Mouse (Mus musculus) gastrocnemius, adult 2 months (tissue): ENCODE measurements at regions not wholly inside any gene's neighbourhood (a gene's known extent, or its start where the extent isn't known, plus 50 kb on each side); places are given as distances from the start of the nearest gene placed in this dataset.
A peak's percentile ranks its signal among the peaks of the same experiment; 100 is the strongest.

Experiments
- DNase-seq: peaks from one replicate; pipeline ENCODE4 v3.0.0; 2022
- H3K27ac ChIP-seq: fragments of 200-600 bp; 2 replicates; pipeline ENCODE4 v1.8.1; 2022; ENCODE audit warnings: mild to moderate bottlenecking
- H3K4me3 ChIP-seq: fragments of 200-600 bp; 2 replicates; pipeline ENCODE4 v1.8.1; 2022; ENCODE audit warnings: mild to moderate bottlenecking, moderate library complexity
- CTCF ChIP-seq: fragments of 200-600 bp; IDR thresholded peaks from 2 replicates; pipeline ENCODE4 v1.8.1; 2022; ENCODE audit warnings: antibody characterized with exemption, mild to moderate bottlenecking, moderate library complexity
- intact Hi-C: fragments of 180-260 bp; cut with DNase I; formaldehyde crosslinking; loops from one replicate; pipeline ENCODE4 v1.15.1; 2025

DNA sequence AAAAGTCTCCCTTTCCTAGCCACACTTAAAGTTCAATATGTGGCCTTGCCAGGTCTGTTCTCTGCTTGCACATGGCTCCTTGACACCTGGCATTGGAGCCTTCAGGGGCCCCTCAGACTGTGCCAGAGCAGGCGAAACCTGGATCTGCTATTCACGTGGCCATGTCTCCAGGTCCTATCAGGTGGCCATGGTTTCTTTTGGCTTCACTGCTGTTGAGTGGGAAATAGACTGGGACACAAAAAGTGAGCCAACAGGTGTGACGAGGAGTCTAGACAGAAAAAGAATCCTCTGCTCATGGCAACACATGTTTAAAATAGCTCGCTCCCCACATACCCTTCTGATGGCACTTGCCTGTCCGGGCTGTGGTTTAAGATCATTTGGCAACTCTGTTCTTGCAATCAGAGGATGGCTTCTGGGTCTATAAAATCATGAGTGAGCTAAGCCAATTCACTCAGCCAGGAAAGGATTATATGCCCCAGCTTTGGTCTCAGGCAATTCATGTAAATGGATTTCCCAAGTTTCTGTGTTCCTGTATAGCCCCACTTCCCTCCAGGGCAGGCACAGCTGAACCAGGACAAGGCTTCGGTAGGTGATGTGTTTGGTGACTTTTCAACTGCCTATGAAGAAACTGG, 309.0 kb upstream of the Slc30a5 start:
- peak; percentile 69 for DNase-seq
- Histone ChIP-seq H3K4me3 (no peak overlapping the region), H3K27ac (peak overlapping the region; percentile 69)
- no peak for TF ChIP-seq CTCF
- intact Hi-C loops = loop anchor here (10.0 kb wide), 1 partner anchor 173 kb away; no protein-coding TSS in a partner anchor

DNA sequence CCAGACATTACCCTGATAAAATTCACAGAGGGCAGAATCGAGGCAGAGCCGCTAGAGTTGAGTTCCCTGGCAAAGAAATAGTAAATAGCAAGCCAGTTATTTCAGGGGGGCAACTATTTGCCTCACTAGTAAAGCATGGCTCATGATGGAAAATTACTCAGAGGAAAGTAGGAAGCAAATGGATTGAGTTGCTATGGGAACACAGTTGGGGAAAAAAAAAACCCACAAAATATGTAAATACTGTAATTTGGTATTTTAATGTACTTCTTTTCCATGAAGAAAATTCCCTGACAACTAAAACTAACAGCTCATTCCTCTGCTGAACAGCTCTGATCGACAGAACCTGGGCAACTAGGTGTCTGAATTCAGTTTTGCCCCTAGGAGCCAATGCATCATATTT, 296.2 kb upstream of the Slc30a5 start:
- TF ChIP-seq CTCF = no peak
- Histone ChIP-seq H3K4me3 (no peak overlapping the region), H3K27ac (no peak overlapping the region)
- no peak for DNase-seq
- intact Hi-C loops = no loop called here

DNA sequence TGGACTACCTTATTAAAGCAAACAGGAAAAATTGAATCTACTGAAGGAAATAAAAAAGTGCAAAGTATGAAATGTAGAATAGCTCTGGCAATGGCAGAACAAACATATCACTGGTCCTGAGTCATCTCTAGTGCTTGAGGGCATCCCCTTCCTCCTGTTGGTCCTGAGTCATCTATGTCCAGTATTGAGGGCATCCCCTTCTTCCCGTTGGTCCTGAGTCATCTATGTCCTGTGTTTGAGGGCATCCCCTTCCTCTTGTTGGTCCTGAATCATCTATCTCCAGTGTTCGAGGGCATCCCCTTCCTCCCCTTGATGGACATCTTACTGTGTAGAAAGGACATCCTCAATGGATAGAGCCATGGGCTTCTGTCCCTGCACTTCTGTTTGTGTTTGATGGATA, 294.6 kb upstream of the Slc30a5 start:
- DNase-seq = no peak
- no peak overlapping the region for H3K27ac ChIP-seq
- intact Hi-C loops = no loop called here
- no peak for TF ChIP-seq CTCF
- H3K4me3 ChIP-seq = no peak overlapping the region

DNA sequence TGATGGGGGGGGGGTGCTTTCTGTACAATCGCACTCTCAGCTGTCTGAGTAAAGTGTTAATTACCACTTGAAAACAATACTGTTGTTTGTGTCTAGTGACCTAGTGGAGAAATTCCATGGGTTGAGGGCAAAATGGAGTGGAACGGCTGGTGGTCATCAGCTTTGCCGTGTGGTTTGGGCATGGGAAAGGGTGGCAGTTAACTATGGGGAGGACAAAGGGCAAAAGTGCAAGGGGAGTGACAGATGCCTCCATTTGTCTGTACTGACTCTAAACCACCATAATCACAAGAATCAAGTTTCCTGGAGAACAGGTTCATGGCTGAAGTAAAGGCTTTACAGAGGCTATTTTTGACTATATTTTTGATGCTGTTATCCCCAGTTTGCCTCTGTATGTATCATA, 294.0 kb upstream of the Slc30a5 start:
- H3K4me3 ChIP-seq = no peak overlapping the region
- TF ChIP-seq CTCF = no peak
- DNase-seq = no peak
- intact Hi-C loops = no loop called here
- no peak overlapping the region for H3K27ac ChIP-seq

DNA sequence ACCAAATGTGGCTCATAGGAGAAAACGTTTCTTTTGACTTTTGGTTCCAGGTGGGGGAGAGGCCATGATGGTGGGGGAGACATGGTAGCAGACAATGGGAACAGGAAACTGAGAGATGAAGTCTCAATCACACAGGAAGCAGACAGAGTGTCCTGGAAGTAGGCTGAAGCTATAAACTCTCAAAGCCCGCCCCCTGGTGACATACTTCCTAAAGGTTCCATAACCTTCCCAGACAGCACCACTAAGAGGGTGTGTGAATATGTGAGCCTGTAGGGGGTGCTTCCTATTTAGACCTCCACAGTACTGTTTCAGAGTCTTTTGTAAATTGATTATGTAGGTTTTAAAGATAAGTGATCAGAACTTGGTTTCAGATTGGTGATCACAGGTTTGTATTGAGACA, 284.1 kb upstream of the Slc30a5 start:
- TF ChIP-seq CTCF = no peak
- Histone ChIP-seq H3K4me3 (no peak overlapping the region), H3K27ac (no peak overlapping the region)
- no peak for DNase-seq
- intact Hi-C loops = no loop called here

DNA sequence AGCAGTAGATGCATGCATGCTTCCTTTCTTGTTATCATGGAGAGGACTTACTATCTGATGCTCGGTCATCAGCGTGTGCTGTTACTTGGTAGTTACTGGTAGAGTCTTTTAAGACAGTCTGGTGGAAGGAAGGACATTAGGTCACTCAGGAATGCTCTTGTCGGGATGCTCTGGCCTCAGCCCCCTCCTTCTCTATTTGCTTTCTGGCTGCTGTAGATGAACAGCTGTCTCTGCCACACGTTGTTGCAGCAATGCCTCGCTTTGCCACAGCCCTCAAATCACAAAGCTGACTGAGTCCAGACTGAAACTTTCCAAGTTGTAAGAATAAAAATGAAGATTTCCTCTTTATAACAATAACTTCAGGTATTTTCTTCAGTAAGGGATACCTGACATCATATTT, 282.1 kb upstream of the Slc30a5 start:
- Histone ChIP-seq H3K4me3 (no peak overlapping the region), H3K27ac (no peak overlapping the region)
- intact Hi-C loops = no loop called here
- DNase-seq = no peak
- no peak for TF ChIP-seq CTCF

GRCm38 (mm10) chr13:101112176-101112575, 278.9 kb upstream of the Slc30a5 start:
- no peak for DNase-seq
- TF ChIP-seq CTCF = no peak
- intact Hi-C loops = no loop called here

DNA sequence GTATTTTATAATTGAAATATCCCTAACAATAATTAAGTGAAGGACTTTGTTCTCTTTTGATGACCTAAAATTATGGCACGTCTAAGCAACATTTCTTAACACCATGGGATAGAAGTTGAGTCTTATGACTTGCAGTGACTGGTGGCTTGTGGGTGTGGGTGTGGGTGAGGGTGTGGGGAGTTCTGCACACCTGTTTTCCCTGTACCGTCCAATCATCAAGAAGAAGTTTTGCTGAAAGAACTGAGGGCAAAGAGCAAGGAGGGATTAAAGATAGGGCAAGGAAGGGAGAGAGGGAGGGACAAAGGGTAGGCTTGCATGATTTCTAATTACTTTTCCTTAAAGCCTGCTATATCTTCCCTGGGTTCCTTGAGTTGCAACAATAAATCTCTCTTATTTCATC, 278.5 kb upstream of the Slc30a5 start:
- no peak for TF ChIP-seq CTCF
- Histone ChIP-seq H3K4me3 (no peak overlapping the region), H3K27ac (no peak overlapping the region)
- intact Hi-C loops = no loop called here
- no peak for DNase-seq

More at GRCm38 (mm10) chr13:101112176-101112575, 278.9 kb upstream of the Slc30a5 start:
- Histone ChIP-seq H3K4me3 (no peak overlapping the region), H3K27ac (no peak overlapping the region)

- intact Hi-C loops = no loop called here
- Histone ChIP-seq H3K27ac (no peak overlapping the region), H3K4me3 (no peak overlapping the region)
- no peak for TF ChIP-seq CTCF
- DNase-seq = no peak
Observed at GRCm38 (mm10) chr13:101100621-101101020, 267.4 kb upstream of the Slc30a5 start.

- intact Hi-C loops = no loop called here
- no peak for DNase-seq
- H3K27ac ChIP-seq = 0 out of 2 replicates have a peak overlapping the region, but pooled peaks have one; percentile 5
- TF ChIP-seq CTCF = no peak
- no peak overlapping the region for H3K4me3 ChIP-seq
Observed at GRCm38 (mm10) chr13:101096856-101097255, 263.6 kb upstream of the Slc30a5 start.

GRCm38 (mm10) chr13:101096221-101096620, 263.0 kb upstream of the Slc30a5 start:
- intact Hi-C loops = no loop called here
- DNase-seq = no peak
- H3K4me3 ChIP-seq = no peak overlapping the region
- no peak for TF ChIP-seq CTCF
- 0 out of 2 replicates have a peak overlapping the region, but pooled peaks have one; percentile 5 for H3K27ac ChIP-seq

DNA sequence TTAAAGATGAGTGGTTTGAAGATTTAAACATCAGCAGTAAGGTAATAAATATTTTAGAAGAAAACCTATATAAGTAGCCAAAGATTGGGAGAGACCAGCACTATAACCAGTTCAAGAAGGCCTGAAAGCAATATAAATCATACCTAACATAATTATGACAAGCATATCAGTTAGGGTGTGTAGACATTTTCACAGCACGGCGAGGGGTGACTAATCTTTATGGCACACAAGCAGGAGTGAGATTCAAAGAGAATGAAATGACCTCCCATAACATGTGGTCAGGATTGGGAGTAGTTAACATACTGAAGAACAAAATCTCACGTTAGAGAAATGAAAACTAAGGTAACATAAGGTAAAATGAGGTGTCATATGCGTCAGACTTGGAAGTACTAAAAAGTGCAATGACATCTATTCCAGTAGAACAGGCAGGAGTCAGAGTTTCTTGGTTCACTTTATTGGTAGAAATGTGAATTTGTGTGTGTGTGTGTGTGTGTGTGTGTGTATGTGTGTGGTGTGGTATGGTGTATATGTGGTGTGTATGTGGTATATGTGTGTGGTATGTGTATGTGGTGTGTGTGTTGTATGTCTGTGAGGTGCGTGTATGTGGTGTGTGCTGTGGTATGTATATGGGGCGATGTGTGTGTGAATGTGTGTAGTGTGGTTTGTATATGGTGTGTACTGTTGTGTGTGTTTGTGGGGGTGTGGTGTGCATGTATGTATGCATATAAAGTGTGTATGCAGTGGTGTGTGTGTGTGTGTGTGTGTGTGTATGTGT, 262.0 kb upstream of the Slc30a5 start:
- intact Hi-C loops = no loop called here
- no peak for DNase-seq
- TF ChIP-seq CTCF = no peak
- Histone ChIP-seq H3K4me3 (no peak overlapping the region), H3K27ac (no peak overlapping the region)

- TF ChIP-seq CTCF = no peak
- intact Hi-C loops = no loop called here
- no peak overlapping the region for H3K4me3 ChIP-seq
- H3K27ac ChIP-seq = peak overlapping the region; percentile 63
- DNase-seq = no peak
Observed at GRCm38 (mm10) chr13:101092743-101093131, 259.5 kb upstream of the Slc30a5 start.
